Mouse (Mus musculus) bone marrow, adult 2 months (tissue): ENCODE measurements around the gene Plekhh3.

Experiments
- CTCF ChIP-seq: fragments of 200-500 bp; IDR thresholded peaks from 2 replicates; pipeline ENCODE4 v1.5.1; 2011; ENCODE audit warnings: low read length, control low read depth; ENCODE audit not compliant: control insufficient read depth, insufficient read depth
- POLR2A ChIP-seq: fragments of 200-500 bp; IDR thresholded peaks from 2 replicates; pipeline ENCODE4 v1.6.1; 2011; ENCODE audit warnings: low read depth, mild to moderate bottlenecking, control low read depth, low read length, borderline replicate concordance; ENCODE audit not compliant: control insufficient read depth

GRCm38 (mm10) chr11:101180261-101180660 lies 9.1 kb upstream of the Plekhh3 start:
- TF ChIP-seq CTCF, result no peak
- TF ChIP-seq POLR2A, result no peak
